In the genomic region with DNA sequence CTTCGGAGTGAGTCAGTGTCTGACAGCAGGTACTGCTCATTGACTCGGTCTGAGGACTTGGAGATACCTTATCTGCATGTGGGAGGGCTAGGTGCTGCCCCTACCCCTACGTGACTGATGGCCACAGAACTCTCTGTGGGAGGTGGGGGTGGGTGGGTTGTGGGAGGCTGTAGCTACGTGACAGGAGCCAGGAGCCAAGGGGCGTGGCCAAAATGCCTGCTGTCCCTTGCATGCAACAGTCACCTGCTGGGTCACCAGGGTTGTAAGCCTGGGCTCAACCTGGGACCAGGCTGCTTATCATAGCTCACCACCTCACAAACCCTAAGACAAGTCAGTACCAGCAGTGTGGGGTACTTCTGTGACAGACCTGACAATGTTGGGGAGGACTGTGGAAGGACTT, we compare ENCODE assay signal across 22 mouse cellular contexts. TPM values are rescaled to one million over a fixed set of nuclear protein-coding genes. Genes with fewer than 3 reads are reported as not detected.
"Had no signal": no experiment of that assay in that cellular context is flagged by ENCODE, and none has a peak within 500 bp of the region (broad histone marks: within the 10 kb centered on the region; RNA-seq: fewer than 3 reads in every experiment).

No protein-coding gene starts in this region.

- H3K27ac ChIP-seq: intestine, embryonic 15.5 days; kidney, embryonic 15.5 days; limb, embryonic 12.5 days; limb, embryonic 15.5 days; liver, embryonic 15.5 days; midbrain, embryonic 12.5 days; midbrain, embryonic 15.5 days; neural tube, embryonic 13.5 days had no signal

- H3K4me2 ChIP-seq: intestine, embryonic 15.5 days; kidney, embryonic 15.5 days; limb, embryonic 12.5 days; limb, embryonic 15.5 days; liver, embryonic 15.5 days; midbrain, embryonic 12.5 days; midbrain, embryonic 15.5 days; neural tube, embryonic 13.5 days had no signal

- ATAC-seq: intestine, embryonic 15.5 days; midbrain, embryonic 15.5 days had no signal

- H3K9ac ChIP-seq: intestine, embryonic 15.5 days; kidney, embryonic 15.5 days; limb, embryonic 12.5 days; limb, embryonic 15.5 days; liver, embryonic 15.5 days; midbrain, embryonic 12.5 days; midbrain, embryonic 15.5 days; neural tube, embryonic 13.5 days had no signal

- H3K9me3 ChIP-seq: intestine, embryonic 15.5 days; kidney, embryonic 15.5 days; limb, embryonic 15.5 days; liver, embryonic 15.5 days; midbrain, embryonic 15.5 days had no signal

- H3K36me3 ChIP-seq: intestine, embryonic 15.5 days; kidney, embryonic 15.5 days; limb, embryonic 12.5 days; limb, embryonic 15.5 days; liver, embryonic 15.5 days; midbrain, embryonic 12.5 days; midbrain, embryonic 15.5 days; neural tube, embryonic 13.5 days had no signal

- H3K27me3 ChIP-seq: intestine, embryonic 15.5 days; kidney, embryonic 15.5 days; limb, embryonic 12.5 days; limb, embryonic 15.5 days; liver, embryonic 15.5 days; midbrain, embryonic 15.5 days; neural tube, embryonic 13.5 days had no signal

- DNase-seq: kidney, adult 11 months; kidney, adult 8-10 months; kidney, postnatal 10 days; kidney, postnatal 36 days; left cerebral cortex, postnatal 4 days; lung, adult 2 months; lung, postnatal 14 days; lung, postnatal 4 days; retina, postnatal 1 day; right cerebral cortex, postnatal 25 days; thymus, adult 18-20 months; thymus, postnatal 36 days had no signal

- H3K4me3 ChIP-seq: intestine, embryonic 15.5 days; kidney, embryonic 15.5 days; limb, embryonic 12.5 days; limb, embryonic 15.5 days; liver, embryonic 15.5 days; midbrain, embryonic 12.5 days; midbrain, embryonic 15.5 days; myocyte; neural tube, embryonic 13.5 days had no signal

RNA-seq across cellular contexts. Expression of gene Slc45a1, which starts 28.4 kb away (rescaled TPM):
- polyA plus RNA-seq: liver, embryonic 15.5 days; lung, adult 2 months; myocyte; spleen, adult 2 months had no signal
